Mouse (Mus musculus): ENCODE results near the gene Pak1. TPM values are rescaled to one million over a fixed set of nuclear protein-coding genes. Genes with fewer than 3 reads are reported as not detected.
A peak's percentile ranks its signal among the peaks of the same experiment; 100 is the strongest.

Pak1 gene
- total RNA-seq (2012; rRNA removed): 2.5 and 2.8 TPM in 2 replicates
- polyA plus RNA-seq (2012; ENCODE audit: insufficient read depth in 1 of 2, insufficient read length in 2 of 2, low read depth in 1 of 2, low replicate concordance in 2 of 2, missing spikeins in 1 of 2): 1 to 10 TPM in 1 of 2 experiments, not detected in 1; 6.7 TPM

- H3K9ac ChIP-seq (ENCODE audit: control insufficient read depth, low read depth, low read length, poor library complexity, severe bottlenecking): peak within 1 kb of the TSS; percentile 55
- H3K27me3 ChIP-seq (ENCODE audit: control insufficient read depth in 1 of 2, insufficient read depth in 2 of 2, low read length in 2 of 2): peaks cover 12 to 17% of the 10 kb centered on the region in 2 experiments
- peak within 1 kb of the TSS; percentile 68 to 75 for H3K4me3 ChIP-seq (ENCODE audit: control insufficient read depth in 1 of 2, insufficient read depth in 1 of 2, low read depth in 2 of 2, low read length in 2 of 2)
- TF ChIP-seq JUND (IDR thresholded peaks at IDR 0.05; ENCODE audit: low read depth, low read length): no peak
- TF ChIP-seq MAZ (IDR thresholded peaks at IDR 0.05; ENCODE audit: low read depth, low read length): 0 out of 2 replicates have a peak, but pooled peaks have one; percentile 30
- TF ChIP-seq MXI1 (IDR thresholded peaks at IDR 0.05; ENCODE audit: low read depth, low read length): peak; percentile 48
- TF ChIP-seq ZC3H11A (IDR thresholded peaks at IDR 0.05; ENCODE audit: low read depth, low read length): no peak
- peak; percentile 45; the same call in 1 of the 2 replicates for TF ChIP-seq USF1 (IDR thresholded peaks at IDR 0.05; ENCODE audit: low read depth, low read length)
- no peak for TF ChIP-seq TBP (IDR thresholded peaks at IDR 0.05; ENCODE audit: low read depth, low read length)
- TF ChIP-seq GATA1 (IDR thresholded peaks at IDR 0.05; ENCODE audit: low read depth, low read length): no peak
- TF ChIP-seq HCFC1 (IDR thresholded peaks at IDR 0.05; ENCODE audit: low read depth, low read length): peak; percentile 40; the same call in 1 of the 2 replicates
- TF ChIP-seq GABPA (IDR thresholded peaks at IDR 0.05; ENCODE audit: low read depth, low read length): no peak
- TF ChIP-seq E2F4 (IDR thresholded peaks at IDR 0.05; ENCODE audit: borderline replicate concordance, low read depth, low read length): no peak
- no peak for TF ChIP-seq NRF1 (IDR thresholded peaks at IDR 0.05; ENCODE audit: insufficient read depth, low read depth, low read length, poor library complexity, severe bottlenecking)
- TF ChIP-seq MEF2A (IDR thresholded peaks at IDR 0.05; ENCODE audit: extremely low read depth, insufficient replicate concordance, low read depth, low read length, poor library complexity, severe bottlenecking): no peak
- TF ChIP-seq USF2 (IDR thresholded peaks at IDR 0.05; ENCODE audit: borderline replicate concordance in 1 of 2, insufficient read depth in 1 of 2, low read depth in 1 of 2, low read length in 2 of 2): no peak
- TF ChIP-seq KAT2A (conservative IDR thresholded peaks at IDR 0.05; ENCODE audit: low read depth, low read length): no peak
- no peak for TF ChIP-seq MYB (IDR thresholded peaks at IDR 0.05; ENCODE audit: low read depth, low read length)
- H3K36me3 ChIP-seq (ENCODE audit: control insufficient read depth in 1 of 2, insufficient read depth in 2 of 2, low read length in 2 of 2): no peaks in the 10 kb centered on the region
- no peak within 1 kb of the TSS for H3K27ac ChIP-seq (ENCODE audit: control insufficient read depth, low read depth, low read length)
- H3K4me1 ChIP-seq (ENCODE audit: control insufficient read depth in 1 of 2, insufficient read depth in 2 of 2, low read length in 2 of 2): no peaks in the 10 kb centered on the region; a peak in 1 of 4 replicates
- DNase-seq (ENCODE audit: low read depth, low spot score): peak; percentile 68
- no peaks in the 10 kb centered on the region; the same call in 1 of the 2 replicates for H3K79me2 ChIP-seq (ENCODE audit: control insufficient read depth, insufficient read depth, low read length, poor library complexity)
- no peaks in the 10 kb centered on the region for H3K9me3 ChIP-seq (replicated peaks; ENCODE audit: insufficient read depth, low read length)
Measured at GRCm38 (mm10) chr7:97788190-97788668, at the start of gene Pak1. Gene Pak1, plus strand, starts transcription at chr7:97788541.

GRCm38 (mm10) chr7:97740948-97741347 is 47.4 kb upstream of the Pak1 start:
- Histone ChIP-seq H3K9me3 (replicated peaks; ENCODE audit: insufficient read depth, low read length) (no peaks in the 10 kb centered on the region), H3K27ac (ENCODE audit: control insufficient read depth, low read depth, low read length) (no peak overlapping the region), H3K27me3 (ENCODE audit: control insufficient read depth in 1 of 2, insufficient read depth in 2 of 2, low read length in 2 of 2) (no peaks in the 10 kb centered on the region), H3K36me3 (ENCODE audit: control insufficient read depth in 1 of 2, insufficient read depth in 2 of 2, low read length in 2 of 2) (peaks cover 0 to 12% of the 10 kb centered on the region in 2 experiments; a peak in 2 of 4 replicates), H3K79me2 (ENCODE audit: control insufficient read depth, insufficient read depth, low read length, poor library complexity) (peaks cover 4% of the 10 kb centered on the region; the same call in 1 of the 2 replicates), H3K9ac (ENCODE audit: control insufficient read depth, low read depth, low read length, poor library complexity, severe bottlenecking) (no peak overlapping the region), H3K4me3 (ENCODE audit: control insufficient read depth in 1 of 2, insufficient read depth in 1 of 2, low read depth in 2 of 2, low read length in 2 of 2) (no peak overlapping the region), H3K4me1 (ENCODE audit: control insufficient read depth in 1 of 2, insufficient read depth in 2 of 2, low read length in 2 of 2) (peaks cover 6 to 27% of the 10 kb centered on the region in 2 experiments)
- no peak for DNase-seq (ENCODE audit: low read depth, low spot score)
- no peak for TF ChIP-seq RAD21 (IDR thresholded peaks at IDR 0.05; ENCODE audit: low read depth, low read length)
- TF ChIP-seq SIN3A (IDR thresholded peaks at IDR 0.05; ENCODE audit: low read length): no peak
- no peak for TF ChIP-seq ZKSCAN1 (IDR thresholded peaks at IDR 0.05; ENCODE audit: low read depth, low read length)
- TF ChIP-seq NRF1 (IDR thresholded peaks at IDR 0.05; ENCODE audit: insufficient read depth, low read depth, low read length, poor library complexity, severe bottlenecking): no peak
- no peak for TF ChIP-seq ZNF384 (IDR thresholded peaks at IDR 0.05; ENCODE audit: low read depth, low read length)
- TF ChIP-seq CHD2 (IDR thresholded peaks at IDR 0.05; ENCODE audit: low read length): no peak
- no peak for TF ChIP-seq MXI1 (IDR thresholded peaks at IDR 0.05; ENCODE audit: low read depth, low read length)
- TF ChIP-seq EP300 (IDR thresholded peaks at IDR 0.05; ENCODE audit: low read depth in 1 of 2, low read length in 2 of 2): no peak
- no peak for TF ChIP-seq CTCF (IDR thresholded peaks at IDR 0.05 in 2 of 3, conservative IDR thresholded peaks at IDR 0.05 in 1 of 3; ENCODE audit: control insufficient read depth in 1 of 3, insufficient read depth in 1 of 3, low read depth in 2 of 3, low read length in 3 of 3, poor library complexity in 1 of 3, severe bottlenecking in 1 of 3)
- no peak for TF ChIP-seq GABPA (IDR thresholded peaks at IDR 0.05; ENCODE audit: low read depth, low read length)
- TF ChIP-seq KAT2A (conservative IDR thresholded peaks at IDR 0.05; ENCODE audit: low read depth, low read length): no peak
- TF ChIP-seq NELFE (IDR thresholded peaks at IDR 0.05; ENCODE audit: low read depth, low read length): no peak
- no peak for TF ChIP-seq GATA1 (IDR thresholded peaks at IDR 0.05; ENCODE audit: low read depth, low read length)
- TF ChIP-seq ZMIZ1 (IDR thresholded peaks at IDR 0.05; ENCODE audit: low read depth, low read length): no peak
- no peak for TF ChIP-seq POLR2AphosphoS2 (IDR thresholded peaks at IDR 0.05; ENCODE audit: low read length)
- TF ChIP-seq MYC (IDR thresholded peaks at IDR 0.05; ENCODE audit: low read depth, low read length): no peak
- no peak for TF ChIP-seq SMC3 (IDR thresholded peaks at IDR 0.05; ENCODE audit: low read depth, low read length)
- TF ChIP-seq MAX (IDR thresholded peaks at IDR 0.05; ENCODE audit: low read length): no peak
